Mouse (Mus musculus) forebrain, embryonic 11.5 days (tissue): Measurements from ENCODE around the gene Gm20422. TPM values are rescaled to one million over a fixed set of nuclear protein-coding genes. Genes with fewer than 3 reads are reported as not detected.

ENCODE experiments used
- ATAC-seq: fragments of 200-750 bp; cut with Nextera tagmentation; replicated peaks from 2 replicates; pipeline ENCODE4 v1.8.0; 2017; ENCODE audit warnings: moderate TSS enrichment; ENCODE audit not compliant: low FRiP score
- DNase-seq: peaks from one replicate; pipeline ENCODE4 v3.0.0-alpha.2; 2017; ENCODE audit warnings: low spot score
- H3K27ac ChIP-seq: fragments of 300-500 bp; sonication (generic); 2 replicates; pipeline ENCODE4 v1.5.1; 2014; ENCODE audit warnings: low read depth, low read length
- H3K27me3 ChIP-seq: fragments of 300-500 bp; sonication (generic); 2 replicates; pipeline ENCODE4 v1.6.1; 2014; ENCODE audit warnings: mild to moderate bottlenecking, low read length, mixed read lengths; ENCODE audit not compliant: control insufficient read depth, insufficient read depth
- H3K36me3 ChIP-seq: fragments of 300-500 bp; sonication (generic); 2 replicates; pipeline ENCODE4 v1.6.1; 2014; ENCODE audit warnings: mild to moderate bottlenecking, low read length, moderate library complexity, mixed read lengths; ENCODE audit not compliant: control insufficient read depth, insufficient read depth
- H3K4me1 ChIP-seq: fragments of 300-500 bp; sonication (generic); replicated peaks from 2 replicates; pipeline ENCODE4 v1.6.1; 2014; ENCODE audit warnings: low read length, mixed read lengths; ENCODE audit not compliant: control insufficient read depth, insufficient read depth
- H3K4me2 ChIP-seq: fragments of 300-500 bp; sonication (generic); 2 replicates; pipeline ENCODE4 v1.6.1; 2014; ENCODE audit warnings: low read depth, mild to moderate bottlenecking, low read length, moderate library complexity, mixed read lengths; ENCODE audit not compliant: severe bottlenecking
- H3K4me3 ChIP-seq: fragments of 300-500 bp; sonication (generic); 2 replicates; pipeline ENCODE4 v1.5.1; 2014; ENCODE audit warnings: low read depth, low read length
- H3K9ac ChIP-seq: fragments of 300-500 bp; sonication (generic); 2 replicates; pipeline ENCODE4 v1.6.1; 2014; ENCODE audit warnings: low read length
- H3K9me3 ChIP-seq: fragments of 300-500 bp; sonication (generic); 2 replicates; pipeline ENCODE4 v1.6.1; 2016; ENCODE audit warnings: low read length, mixed read lengths; ENCODE audit not compliant: control insufficient read depth
- WGBS: fragments of 180-500 bp; shearing (Covaris S2); extraction: QIAGEN DNeasy Blood & Tissue Kit; methylation state at CpG from one replicate; pipeline ENCODE4 v1.1.7; 2014; 5-methylcytosine and 5-hydroxymethylcytosine counted together
- polyA plus RNA-seq: library from polyadenylated mRNA; unstranded; fragments of >200 nt; fragmentation: Nextera tagmentation; extraction: Ambion mirVana; gene quantifications from 2 replicates; pipeline ENCODE4 v1.2.1, GENCODE M21; 2014

The Gm20422 gene
- polyA plus RNA-seq, 1 experiment from 2014 or later = 0.91 TPM

DNA sequence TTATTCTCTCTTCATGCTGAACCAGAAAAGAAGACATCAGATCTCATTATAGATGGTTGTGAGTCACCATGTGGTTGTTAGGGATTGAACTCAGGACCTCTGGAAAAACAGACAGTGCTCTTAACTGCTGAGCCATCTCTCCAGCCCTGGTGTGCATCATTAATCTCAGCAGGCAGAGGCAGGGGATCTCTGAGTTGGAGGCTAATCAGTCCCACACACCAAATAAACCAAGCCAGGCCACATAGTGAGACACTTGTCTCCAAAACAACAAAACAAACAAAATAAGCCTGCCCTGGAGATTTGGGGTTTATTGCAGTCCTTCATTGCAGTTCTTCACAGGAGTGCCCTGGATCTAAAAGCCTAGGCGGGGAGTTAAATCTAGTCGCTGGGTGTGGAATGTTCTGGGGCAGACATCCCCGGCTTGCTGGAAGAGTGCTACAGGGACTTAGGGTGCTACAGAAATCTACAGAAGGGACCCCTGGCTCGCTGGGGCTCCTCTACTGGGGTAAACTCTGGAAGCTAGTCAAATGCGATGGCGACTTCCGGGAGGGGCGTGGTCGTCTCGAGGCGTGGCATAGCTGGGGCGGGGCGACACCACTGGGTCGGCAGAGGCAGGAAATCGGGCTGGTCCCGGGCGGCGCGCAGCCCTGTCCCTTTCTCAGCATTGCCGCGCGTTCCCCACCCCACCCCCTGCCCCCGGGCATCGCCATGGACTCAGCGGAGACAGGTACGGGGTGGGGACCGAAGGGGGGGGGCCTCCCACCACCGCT lies 33.6 kb upstream of the Gm20422 start, which contains the start of gene Gmip:
Gene Gmip, plus strand, starts transcription at position 586 of the 770 bp plus-strand sequence.
- DNase-seq = peak; percentile 87
- H3K4me1 ChIP-seq = peaks cover 2% of the 10 kb centered on the region; the same call in 1 of the 2 replicates
- H3K4me2 ChIP-seq = peak within 1 kb of the TSS; percentile 82
- WGBS = 7% methylated on average over 25 of the region's 28 CpGs
- peak; percentile 86 for ATAC-seq
- H3K27ac ChIP-seq = no peak within 1 kb of the TSS
- H3K9me3 ChIP-seq = no peaks in the 10 kb centered on the region
- H3K36me3 ChIP-seq = peaks cover 32% of the 10 kb centered on the region
- peak within 1 kb of the TSS; percentile 43 for H3K4me3 ChIP-seq
- peak within 1 kb of the TSS; percentile 61 for H3K9ac ChIP-seq
- no peaks in the 10 kb centered on the region for H3K27me3 ChIP-seq

DNA sequence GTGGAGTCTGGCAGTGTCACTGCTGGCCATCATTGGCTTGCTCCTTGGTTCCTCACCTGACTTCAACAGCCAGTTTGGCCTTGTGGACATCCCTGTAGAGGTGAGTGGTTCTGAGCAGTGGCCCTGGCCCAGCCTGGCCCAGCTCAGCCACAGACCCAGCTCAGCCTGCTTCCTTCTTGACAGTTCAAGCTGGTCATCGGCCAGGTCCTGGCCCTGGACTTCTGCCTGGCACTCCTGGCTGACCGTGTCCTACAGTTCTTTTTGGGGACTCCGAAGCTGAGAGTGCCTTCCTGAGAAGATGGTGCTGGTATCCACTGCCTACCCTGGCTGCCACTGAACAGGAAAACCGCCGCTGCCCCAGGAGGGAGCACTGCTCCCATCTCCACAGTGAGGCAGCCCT lies 32.5 kb upstream of the Gm20422 start:
- DNase-seq (no peak), ATAC-seq (no peak)
- Histone ChIP-seq H3K4me3 (no peak overlapping the region), H3K27ac (no peak overlapping the region), H3K36me3 (peaks cover 37% of the 10 kb centered on the region), H3K4me2 (no peak overlapping the region), H3K27me3 (no peaks in the 10 kb centered on the region), H3K9ac (no peak overlapping the region), H3K9me3 (no peaks in the 10 kb centered on the region), H3K4me1 (peaks cover 2% of the 10 kb centered on the region; the same call in 1 of the 2 replicates)
- 92% methylated on average over 5 of the region's 5 CpGs for WGBS

DNA sequence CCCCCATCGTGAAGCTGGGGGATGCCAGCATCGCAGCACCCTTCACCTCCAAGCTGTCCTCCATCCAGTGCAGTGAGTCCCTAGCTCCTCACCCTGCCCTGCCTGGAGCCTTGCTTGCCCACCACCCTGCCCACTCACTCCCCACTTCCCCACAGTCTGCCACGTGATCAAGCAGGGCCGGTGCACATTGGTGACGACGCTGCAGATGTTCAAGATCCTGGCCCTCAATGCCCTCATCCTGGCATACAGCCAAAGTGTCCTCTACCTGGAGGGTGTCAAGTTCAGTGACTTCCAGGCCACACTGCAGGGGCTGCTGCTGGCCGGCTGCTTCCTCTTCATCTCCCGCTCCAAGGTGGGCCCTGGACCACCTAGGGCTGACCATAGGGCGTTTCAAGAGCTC lies 30.8 kb upstream of the Gm20422 start:
- H3K4me2 ChIP-seq = no peak overlapping the region
- no peaks in the 10 kb centered on the region for H3K27me3 ChIP-seq
- WGBS = 94% methylated on average over 9 of the region's 9 CpGs
- H3K36me3 ChIP-seq = peaks cover 40% of the 10 kb centered on the region
- no peak overlapping the region for H3K27ac ChIP-seq
- H3K4me3 ChIP-seq = no peak overlapping the region
- H3K4me1 ChIP-seq = peaks cover 2% of the 10 kb centered on the region; the same call in 1 of the 2 replicates
- no peak overlapping the region for H3K9ac ChIP-seq
- ATAC-seq (no peak), DNase-seq (no peak)
- no peaks in the 10 kb centered on the region for H3K9me3 ChIP-seq

DNA sequence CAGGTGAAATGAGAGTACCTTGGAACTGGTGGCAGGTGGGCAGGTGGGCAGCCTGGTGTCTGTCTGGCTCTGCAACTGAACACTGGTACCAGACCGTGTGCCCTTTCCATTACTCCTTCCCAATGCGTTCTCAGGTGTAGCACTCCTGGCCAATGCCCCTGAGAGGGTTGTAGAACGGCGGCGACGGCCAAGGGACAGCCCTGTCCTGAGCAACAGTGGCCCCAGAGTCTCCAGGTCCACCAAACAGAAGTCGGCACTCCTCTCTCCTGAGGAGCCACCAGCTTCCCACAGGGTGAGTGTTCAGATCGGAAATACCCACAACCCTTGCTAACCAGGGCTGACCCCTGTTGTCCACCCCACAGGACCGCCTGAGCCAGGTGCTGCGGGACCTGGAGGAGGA lies 30.4 kb upstream of the Gm20422 start:
- Histone ChIP-seq H3K27ac (no peak overlapping the region), H3K4me2 (no peak overlapping the region), H3K36me3 (peaks cover 45% of the 10 kb centered on the region), H3K27me3 (no peaks in the 10 kb centered on the region), H3K4me3 (no peak overlapping the region), H3K9ac (no peak overlapping the region), H3K4me1 (peaks cover 2% of the 10 kb centered on the region; the same call in 1 of the 2 replicates), H3K9me3 (no peaks in the 10 kb centered on the region)
- ATAC-seq (no peak), DNase-seq (no peak)
- WGBS = 97% methylated on average over 10 of the region's 10 CpGs

DNA sequence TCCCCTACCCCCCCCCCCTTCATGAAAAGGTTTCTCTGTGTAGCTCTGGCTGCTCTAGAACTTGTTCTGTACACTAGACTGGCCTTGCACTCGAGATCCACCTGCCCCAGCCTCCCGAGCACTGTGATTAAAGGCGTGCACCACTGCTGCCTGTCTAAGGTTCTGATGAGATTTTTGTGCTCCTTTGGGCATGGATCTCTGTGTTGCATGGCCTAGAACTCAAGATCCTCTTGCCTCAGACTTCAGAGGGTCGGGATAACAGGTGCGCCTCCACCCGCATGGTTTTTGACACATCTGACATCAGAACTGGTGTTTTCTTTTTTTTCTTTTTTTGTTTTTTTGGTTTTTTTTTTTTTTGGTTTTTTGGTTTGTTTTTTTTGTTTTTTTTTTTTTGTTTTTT lies 29.9 kb upstream of the Gm20422 start:
- Histone ChIP-seq H3K36me3 (peaks cover 47% of the 10 kb centered on the region), H3K27ac (no peak overlapping the region), H3K4me3 (no peak overlapping the region), H3K9ac (no peak overlapping the region), H3K4me2 (no peak overlapping the region), H3K27me3 (no peaks in the 10 kb centered on the region), H3K9me3 (no peaks in the 10 kb centered on the region), H3K4me1 (peaks cover 2% of the 10 kb centered on the region; the same call in 1 of the 2 replicates)
- ATAC-seq (no peak), DNase-seq (no peak)
- 93% methylated on average over 6 of the region's 6 CpGs for WGBS

DNA sequence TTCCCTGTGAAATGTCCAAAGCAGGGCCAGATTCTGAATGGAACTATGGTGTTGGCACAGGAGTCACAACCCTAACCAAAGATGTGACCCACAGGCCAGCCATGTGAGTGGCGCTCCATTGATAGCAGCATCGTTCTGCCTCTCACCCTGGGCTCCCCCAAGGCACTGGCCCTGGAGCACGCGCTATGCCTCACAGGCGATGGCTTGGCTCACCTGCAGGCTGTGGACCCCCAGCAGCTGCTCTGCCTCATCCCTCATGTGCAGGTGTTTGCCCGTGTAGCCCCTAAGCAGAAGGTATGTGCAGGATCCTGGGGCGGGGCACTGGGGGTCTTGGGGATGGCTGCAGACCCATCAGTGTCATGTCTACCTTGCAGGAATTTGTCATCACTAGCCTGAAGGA lies 28.7 kb upstream of the Gm20422 start:
- Histone ChIP-seq H3K4me1 (no peaks in the 10 kb centered on the region), H3K27me3 (no peaks in the 10 kb centered on the region), H3K9me3 (no peaks in the 10 kb centered on the region), H3K27ac (no peak overlapping the region), H3K4me3 (no peak overlapping the region), H3K36me3 (peaks cover 55% of the 10 kb centered on the region), H3K9ac (no peak overlapping the region), H3K4me2 (no peak overlapping the region)
- ATAC-seq (no peak), DNase-seq (no peak)
- WGBS = 94% methylated on average over 7 of the region's 7 CpGs

DNA sequence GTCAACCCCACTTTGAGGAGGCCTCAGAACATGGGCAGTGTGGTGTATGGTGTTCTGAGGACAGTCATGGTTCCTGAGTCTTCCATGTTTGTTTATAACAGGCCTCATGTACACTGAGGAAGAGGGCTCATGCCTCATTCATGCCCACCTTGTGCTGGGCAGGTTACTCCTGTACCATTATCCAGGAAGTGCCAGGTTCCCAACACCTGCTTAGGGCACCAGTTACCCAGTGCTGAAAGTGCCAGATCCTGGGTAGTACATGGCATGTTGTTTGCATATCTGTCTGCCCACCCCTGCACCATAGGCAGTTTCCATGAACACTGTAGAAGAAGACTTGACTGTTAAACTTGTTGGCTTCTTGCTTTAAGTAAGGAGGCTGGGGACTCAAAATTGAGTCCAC lies 27.5 kb upstream of the Gm20422 start:
- no peak overlapping the region for H3K4me2 ChIP-seq
- H3K4me1 ChIP-seq = no peaks in the 10 kb centered on the region
- no peak for ATAC-seq
- no peaks in the 10 kb centered on the region for H3K9me3 ChIP-seq
- no peaks in the 10 kb centered on the region for H3K27me3 ChIP-seq
- no peak overlapping the region for H3K4me3 ChIP-seq
- DNase-seq = no peak
- peaks cover 53% of the 10 kb centered on the region for H3K36me3 ChIP-seq
- no peak overlapping the region for H3K27ac ChIP-seq
- H3K9ac ChIP-seq = no peak overlapping the region

DNA sequence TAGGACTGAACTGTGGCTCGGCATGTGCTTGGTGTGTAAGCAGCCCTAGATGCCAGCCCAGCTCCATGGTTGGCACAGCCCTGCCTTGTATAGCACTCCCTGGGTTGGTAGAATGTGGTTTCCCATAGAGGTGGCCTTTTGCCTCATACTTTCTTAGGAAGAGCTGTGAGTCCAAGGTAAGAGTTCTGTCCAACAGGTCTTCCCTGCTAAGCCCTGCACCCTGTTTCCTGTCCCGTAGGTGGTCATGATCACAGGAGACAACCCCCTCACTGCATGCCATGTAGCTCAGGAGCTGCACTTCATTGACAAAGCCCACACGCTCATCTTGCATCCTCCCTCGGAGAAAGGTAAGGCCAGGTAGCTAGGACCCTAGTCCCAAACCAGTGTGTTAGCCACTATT lies 27.1 kb upstream of the Gm20422 start:
- H3K4me3 ChIP-seq = no peak overlapping the region
- no peak overlapping the region for H3K4me2 ChIP-seq
- ATAC-seq = no peak
- no peak for DNase-seq
- H3K9ac ChIP-seq = no peak overlapping the region
- H3K36me3 ChIP-seq = peaks cover 51% of the 10 kb centered on the region
- no peaks in the 10 kb centered on the region for H3K9me3 ChIP-seq
- H3K27ac ChIP-seq = no peak overlapping the region
- H3K27me3 ChIP-seq = no peaks in the 10 kb centered on the region
- no peaks in the 10 kb centered on the region for H3K4me1 ChIP-seq
- WGBS = 96% methylated on average over 4 of the region's 4 CpGs

DNA sequence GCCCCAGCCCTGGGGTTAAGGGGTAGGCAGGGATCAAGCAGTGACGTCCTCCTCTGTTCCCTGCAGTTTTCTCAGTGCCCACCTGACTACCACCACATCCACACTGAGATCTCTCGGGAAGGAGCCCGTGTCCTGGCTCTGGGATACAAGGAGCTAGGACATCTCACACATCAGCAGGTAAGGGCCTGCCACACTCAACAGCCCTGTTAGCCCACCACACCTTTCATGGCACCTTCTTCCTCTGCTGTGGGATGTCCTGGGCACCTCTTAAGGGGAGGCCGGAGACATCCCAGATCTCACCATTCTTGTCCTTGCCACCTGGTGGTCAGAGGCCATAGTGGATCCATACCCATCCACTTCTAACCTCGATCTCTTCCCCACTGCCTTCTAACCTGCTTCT lies 25.3 kb upstream of the Gm20422 start:
- DNase-seq = no peak
- WGBS = 89% methylated on average over 5 of the region's 5 CpGs

More for the DNA sequence above, 25.3 kb upstream of the Gm20422 start:
- no peak overlapping the region for H3K4me2 ChIP-seq
- no peaks in the 10 kb centered on the region for H3K4me1 ChIP-seq
- H3K9me3 ChIP-seq = no peaks in the 10 kb centered on the region
- H3K27me3 ChIP-seq = no peaks in the 10 kb centered on the region
- no peak overlapping the region for H3K27ac ChIP-seq
- no peak overlapping the region for H3K4me3 ChIP-seq
- ATAC-seq = no peak
- H3K36me3 ChIP-seq = peaks cover 35% of the 10 kb centered on the region
- H3K9ac ChIP-seq = no peak overlapping the region
